Mouse (Mus musculus): Measurements from ENCODE around the gene Rab40b. TPM values are rescaled to one million over a fixed set of nuclear protein-coding genes. Genes with fewer than 3 reads are reported as not detected.
"Not testable (repeated sequence)": the region's sequence is repeated elsewhere in the genome, so short reads cannot be mapped to it uniquely, and the experiment has no call there.

Gene Rab40b
- polyA plus RNA-seq, 1 experiment from 2014 or later, result 11.4 TPM

GRCm38 (mm10) chr11:121326034-121326433, 62.0 kb downstream of the Rab40b start:
- H3K4me3 ChIP-seq, result no peak overlapping the region
- H3K4me2 ChIP-seq, result no peak overlapping the region
- WGBS, result 90% methylated on average over 1 of the region's 1 CpGs
- H3K4me1 ChIP-seq, result no peaks in the 10 kb centered on the region
- ATAC-seq (replicated peaks), result no peak
- no peaks in the 10 kb centered on the region for H3K9me3 ChIP-seq
- peaks cover 18% of the 10 kb centered on the region for H3K36me3 ChIP-seq (replicated peaks)
- no peak overlapping the region for H3K27ac ChIP-seq
- no peaks in the 10 kb centered on the region for H3K27me3 ChIP-seq (replicated peaks)
- H3K9ac ChIP-seq, result no peak overlapping the region

- H3K9ac ChIP-seq; H3K27me3 ChIP-seq (replicated peaks); H3K9me3 ChIP-seq; H3K27ac ChIP-seq; H3K4me3 ChIP-seq; H3K4me2 ChIP-seq; H3K4me1 ChIP-seq; ATAC-seq (replicated peaks): not testable (repeated sequence)
- 98% methylated on average over 6 of the region's 6 CpGs for WGBS
- peaks cover 51% of the 10 kb centered on the region for H3K36me3 ChIP-seq (replicated peaks)
These were observed 80.3 kb downstream of the Rab40b start for GRCm38 (mm10) chr11:121307712-121308111.

GRCm38 (mm10) chr11:121306608-121307007, 81.4 kb downstream of the Rab40b start:
- Histone ChIP-seq H3K4me1 (no peaks in the 10 kb centered on the region), H3K9me3 (no peaks in the 10 kb centered on the region), H3K4me2 (no peak overlapping the region), H3K9ac (no peak overlapping the region), H3K36me3 (replicated peaks) (peaks cover 53% of the 10 kb centered on the region), H3K27me3 (replicated peaks) (no peaks in the 10 kb centered on the region), H3K4me3 (no peak overlapping the region), H3K27ac (no peak overlapping the region)
- WGBS, result 97% methylated on average over 8 of the region's 8 CpGs
- no peak for ATAC-seq (replicated peaks)

Small RNA genes within 50 kb of the gene (microRNA-seq; reads per million reads assigned to microRNA genes)
- not detected for gene Mir7236

Other genes with a start within 250 kb of the Rab40b start
- not detected in 2 replicates for gene Tex19.1, start 242.1 kb downstream of the Rab40b start, polyA plus RNA-seq (2015; fragmentation: Nextera tagmentation; extraction: Ambion mirVana)
- 0.76 and 1.0 TPM in 2 replicates for gene Uts2r, start 228.0 kb downstream of the Rab40b start, polyA plus RNA-seq (2015; fragmentation: Nextera tagmentation; extraction: Ambion mirVana)
- 33.7 and 34.6 TPM in 2 replicates for gene Hexdc, start 183.8 kb downstream of the Rab40b start, polyA plus RNA-seq (2015; fragmentation: Nextera tagmentation; extraction: Ambion mirVana)
- gene Ogfod3, start 183.5 kb downstream of the Rab40b start, polyA plus RNA-seq (2015; fragmentation: Nextera tagmentation; extraction: Ambion mirVana), result 22.4 and 26.6 TPM in 2 replicates
- 38.4 and 41.4 TPM in 2 replicates for gene Cybc1, start 158.9 kb downstream of the Rab40b start, polyA plus RNA-seq (2015; fragmentation: Nextera tagmentation; extraction: Ambion mirVana)
- 101 and 106 TPM in 2 replicates for gene Narf, start 151.0 kb downstream of the Rab40b start, polyA plus RNA-seq (2015; fragmentation: Nextera tagmentation; extraction: Ambion mirVana)
- 14.3 and 17.1 TPM in 2 replicates for gene Foxk2, start 128.3 kb downstream of the Rab40b start, polyA plus RNA-seq (2015; fragmentation: Nextera tagmentation; extraction: Ambion mirVana)
- 82.3 and 89.7 TPM in 2 replicates for gene Wdr45b, start 33.8 kb downstream of the Rab40b start, polyA plus RNA-seq (2015; fragmentation: Nextera tagmentation; extraction: Ambion mirVana)
- gene Fn3krp, start 33.1 kb upstream of the Rab40b start, polyA plus RNA-seq (2015; fragmentation: Nextera tagmentation; extraction: Ambion mirVana), result 10.0 and 10.1 TPM in 2 replicates
- gene Fn3k, start 46.7 kb upstream of the Rab40b start, polyA plus RNA-seq (2015; fragmentation: Nextera tagmentation; extraction: Ambion mirVana), result 4.4 and 5.0 TPM in 2 replicates
- 61.8 and 64.8 TPM in 2 replicates for gene Tbcd, start 63.7 kb upstream of the Rab40b start, polyA plus RNA-seq (2015; fragmentation: Nextera tagmentation; extraction: Ambion mirVana)
- 0.51 and 0.84 TPM in 2 replicates for gene Zfp750, start 131.1 kb upstream of the Rab40b start, polyA plus RNA-seq (2015; fragmentation: Nextera tagmentation; extraction: Ambion mirVana)

All from midbrain, embryonic 15.5 days (tissue).